Mouse (Mus musculus) kidney, embryonic 16.5 days (tissue): ENCODE measurements around the gene Mcmbp. TPM values are rescaled to one million over a fixed set of nuclear protein-coding genes. Genes with fewer than 3 reads are reported as not detected.

Experiments used
- ATAC-seq: fragments of 200-750 bp; cut with Nextera tagmentation; 2 replicates; pipeline ENCODE4 v1.8.0; 2017; ENCODE audit warnings: moderate TSS enrichment; ENCODE audit not compliant: low FRiP score, low TSS enrichment
- H3K27ac ChIP-seq: fragments of 300-500 bp; sonication (generic); 2 replicates; pipeline ENCODE4 v1.5.1; 2014; ENCODE audit warnings: low read length
- H3K27me3 ChIP-seq: fragments of 300-500 bp; sonication (generic); 2 replicates; pipeline ENCODE4 v1.6.1; 2014; ENCODE audit warnings: low read length, control low read depth, mixed read lengths; ENCODE audit not compliant: insufficient read depth
- H3K36me3 ChIP-seq: fragments of 300-500 bp; sonication (generic); 2 replicates; pipeline ENCODE4 v1.6.1; 2014; ENCODE audit warnings: low read length, control low read depth, mixed read lengths; ENCODE audit not compliant: insufficient read depth
- H3K4me1 ChIP-seq: fragments of 300-500 bp; sonication (generic); 2 replicates; pipeline ENCODE4 v1.6.1; 2014; ENCODE audit warnings: low read length, control low read depth, mixed read lengths; ENCODE audit not compliant: insufficient read depth
- H3K4me2 ChIP-seq: fragments of 300-500 bp; sonication (generic); replicated peaks from 2 replicates; pipeline ENCODE4 v1.6.1; 2014; ENCODE audit warnings: low read depth, low read length
- H3K4me3 ChIP-seq: fragments of 300-500 bp; sonication (generic); 2 replicates; pipeline ENCODE4 v1.5.1; 2014; ENCODE audit warnings: mild to moderate bottlenecking, low read length
- H3K9ac ChIP-seq: fragments of 300-500 bp; sonication (generic); replicated peaks from 2 replicates; pipeline ENCODE4 v1.6.1; 2014; ENCODE audit warnings: low read length
- H3K9me3 ChIP-seq: fragments of 300-500 bp; sonication (generic); 2 replicates; pipeline ENCODE4 v1.6.1; 2016; ENCODE audit warnings: low read length, control low read depth
- WGBS: fragments of 180-500 bp; shearing (Covaris S2); extraction: QIAGEN DNeasy Blood & Tissue Kit; methylation state at CpG from one replicate; pipeline ENCODE4 v1.1.7; 2014; 5-methylcytosine and 5-hydroxymethylcytosine counted together
- polyA plus RNA-seq: library from polyadenylated mRNA; unstranded; fragments of >200 nt; fragmentation: Nextera tagmentation; extraction: Ambion mirVana; gene quantifications from 2 replicates; pipeline ENCODE4 v1.2.1, GENCODE M21; 2015

The Mcmbp gene
- polyA plus RNA-seq, 1 experiment from 2014 or later, result 54.8 TPM

DNA sequence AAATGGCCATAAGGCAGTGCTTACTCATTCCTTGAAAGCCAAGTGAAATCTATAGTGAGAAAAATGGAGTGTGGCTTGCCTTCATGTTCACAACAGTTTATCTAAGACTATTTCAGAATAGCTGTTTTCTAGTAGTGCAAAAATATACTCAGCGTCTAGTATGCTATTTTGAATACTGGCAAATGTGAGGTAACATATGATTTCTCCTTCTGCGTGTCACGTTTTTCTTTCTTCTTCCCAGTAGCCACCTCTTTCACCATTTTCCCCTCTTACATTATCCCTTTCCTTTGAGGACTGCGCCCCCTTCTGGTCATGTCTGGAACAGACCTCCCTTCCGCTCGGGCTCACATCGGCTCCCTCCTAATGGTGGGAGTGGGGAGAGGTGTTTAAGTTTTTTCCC lies 50.2 kb downstream of the Mcmbp start:
- H3K4me2 ChIP-seq, result no peak overlapping the region
- H3K9ac ChIP-seq, result no peak overlapping the region
- peak; percentile 69; the same call in 1 of the 2 replicates for ATAC-seq
- no peaks in the 10 kb centered on the region for H3K4me1 ChIP-seq
- 21% methylated on average over 7 of the region's 7 CpGs for WGBS
- H3K27me3 ChIP-seq, result no peaks in the 10 kb centered on the region
- H3K36me3 ChIP-seq, result peaks cover 61% of the 10 kb centered on the region
- no peak overlapping the region for H3K4me3 ChIP-seq
- H3K9me3 ChIP-seq, result peaks cover 21% of the 10 kb centered on the region
- H3K27ac ChIP-seq, result no peak overlapping the region

DNA sequence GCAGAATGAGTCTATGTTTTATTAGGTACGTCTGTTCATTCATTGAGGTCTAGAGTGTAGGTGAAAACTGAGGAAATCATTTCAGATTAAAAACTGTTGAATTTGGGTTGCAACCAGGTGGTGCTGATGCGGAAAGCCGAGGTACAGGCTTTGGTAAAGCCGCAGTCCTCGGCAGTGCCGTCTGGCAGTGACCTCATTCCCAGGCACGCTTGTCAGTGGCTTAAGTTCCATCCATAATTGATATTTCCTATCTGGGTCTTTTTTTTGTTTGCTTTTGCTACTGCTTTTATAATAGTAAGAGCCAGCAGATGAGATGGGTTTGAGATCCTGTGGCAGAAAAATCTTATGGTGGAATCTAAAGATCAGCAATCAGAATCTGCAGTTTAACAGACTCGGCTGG lies 50.9 kb downstream of the Mcmbp start:
- no peaks in the 10 kb centered on the region for H3K4me1 ChIP-seq
- H3K4me3 ChIP-seq, result no peak overlapping the region
- no peak overlapping the region for H3K27ac ChIP-seq
- no peak overlapping the region for H3K4me2 ChIP-seq
- H3K27me3 ChIP-seq, result no peaks in the 10 kb centered on the region
- H3K36me3 ChIP-seq, result peaks cover 61% of the 10 kb centered on the region
- H3K9me3 ChIP-seq, result peaks cover 21% of the 10 kb centered on the region
- no peak overlapping the region for H3K9ac ChIP-seq
- WGBS, result 82% methylated on average over 8 of the region's 8 CpGs
- no peak for ATAC-seq

DNA sequence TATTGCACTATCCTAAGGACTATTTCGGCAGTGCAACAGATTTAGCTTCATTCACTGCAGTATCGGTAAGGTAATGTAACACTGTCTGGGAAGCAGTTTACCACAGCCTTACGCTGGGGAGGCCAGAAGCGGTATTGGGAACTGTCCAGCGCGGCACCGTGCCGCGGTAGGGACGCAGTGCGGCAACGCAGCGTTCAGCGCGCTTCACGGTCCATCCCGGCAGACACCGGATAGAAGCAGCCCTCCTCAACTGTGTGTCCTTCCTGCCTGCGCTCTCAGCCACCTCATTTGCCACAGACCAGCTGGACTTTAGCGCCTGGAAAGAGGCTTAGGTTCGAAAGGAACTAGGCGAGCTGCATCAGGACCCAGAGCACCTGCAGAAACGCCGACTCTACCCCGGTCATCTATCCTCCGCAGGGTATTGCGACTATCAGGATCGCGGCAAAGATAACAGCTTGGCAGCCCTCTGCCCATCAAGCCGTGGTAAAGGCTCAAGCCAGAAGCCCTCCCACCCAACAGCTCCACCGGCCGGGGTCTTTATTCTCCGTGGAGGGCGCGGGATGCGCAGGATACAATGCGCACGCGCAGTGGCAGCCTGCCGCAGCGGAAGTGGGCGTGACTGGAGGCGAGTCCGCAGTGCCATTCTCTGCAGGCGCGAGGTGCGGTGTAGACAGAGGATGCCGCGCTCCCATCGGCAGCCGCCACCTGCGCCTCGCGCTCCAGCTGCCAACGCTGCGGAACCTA lies 52.3 kb downstream of the Mcmbp start:
- Histone ChIP-seq H3K27me3 (no peaks in the 10 kb centered on the region), H3K36me3 (peaks cover 64% of the 10 kb centered on the region), H3K4me1 (no peaks in the 10 kb centered on the region), H3K4me3 (peak overlapping the region; percentile 47), H3K9me3 (peaks cover 21% of the 10 kb centered on the region), H3K4me2 (peak overlapping the region; percentile 58), H3K9ac (no peak overlapping the region), H3K27ac (no peak overlapping the region)
- WGBS, result 48% methylated on average over 54 of the region's 56 CpGs
- 0 out of 2 replicates have a peak, but pooled peaks have one; percentile 73 for ATAC-seq

DNA sequence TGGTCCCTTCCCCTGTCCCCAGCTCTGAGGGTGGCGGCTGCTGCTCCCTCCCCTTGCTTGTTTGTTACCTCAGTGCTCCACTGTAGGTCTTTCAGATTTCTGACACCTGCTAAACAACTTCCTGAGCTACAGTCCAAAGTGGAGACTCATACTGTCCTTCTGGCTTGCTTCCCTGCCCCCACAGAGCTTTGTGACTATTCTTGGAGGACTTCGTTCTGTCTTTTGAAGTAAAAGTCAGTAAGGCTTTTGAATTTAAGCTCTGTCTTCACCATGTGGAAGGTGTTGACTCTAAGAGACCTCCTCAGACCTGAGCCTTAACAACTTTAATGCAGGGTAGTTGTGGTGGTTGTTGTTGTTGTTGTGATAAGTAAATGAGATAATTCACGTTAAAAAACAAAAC lies 61.7 kb downstream of the Mcmbp start:
- H3K27ac ChIP-seq, result no peak overlapping the region
- no peak overlapping the region for H3K4me3 ChIP-seq
- H3K4me2 ChIP-seq, result no peak overlapping the region
- H3K4me1 ChIP-seq, result no peaks in the 10 kb centered on the region
- ATAC-seq, result no peak
- H3K9ac ChIP-seq, result no peak overlapping the region
- H3K36me3 ChIP-seq, result peaks cover 22% of the 10 kb centered on the region
- H3K9me3 ChIP-seq, result no peaks in the 10 kb centered on the region
- 74% methylated on average over 3 of the region's 3 CpGs for WGBS
- H3K27me3 ChIP-seq, result no peaks in the 10 kb centered on the region

DNA sequence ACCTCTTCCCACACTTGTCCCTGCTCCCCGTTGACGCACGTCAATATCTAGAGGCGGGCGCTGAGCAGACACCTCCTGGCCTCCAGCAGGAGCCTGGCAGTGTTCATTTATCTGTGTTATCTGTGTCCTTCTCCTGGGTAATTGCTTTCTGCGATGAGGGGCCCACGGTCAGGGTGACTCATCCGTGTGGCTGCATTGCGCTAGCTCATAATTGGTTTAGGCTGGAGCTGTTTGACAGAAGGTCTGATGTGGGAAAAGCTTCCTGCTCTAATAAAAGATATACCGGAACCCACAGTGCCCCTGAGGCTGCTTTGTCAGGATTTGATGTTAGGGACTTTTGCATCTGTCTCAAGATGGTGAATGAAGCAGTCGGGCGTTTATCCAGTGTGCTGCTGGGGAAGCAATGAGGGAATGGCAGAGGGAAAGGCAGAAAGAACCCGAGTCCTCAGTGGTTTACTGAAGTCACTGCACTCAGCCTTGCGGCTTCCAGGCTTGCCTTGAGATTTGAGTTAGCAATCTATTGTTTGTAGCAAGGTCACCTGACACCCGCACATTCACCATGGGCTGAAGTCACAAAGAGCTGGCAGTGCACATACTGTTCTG lies 67.8 kb downstream of the Mcmbp start:
- ATAC-seq, result 0 out of 2 replicates have a peak, but pooled peaks have one; percentile 23
- Histone ChIP-seq H3K9ac (no peak overlapping the region), H3K36me3 (peaks cover 23% of the 10 kb centered on the region), H3K27me3 (no peaks in the 10 kb centered on the region), H3K4me3 (no peak overlapping the region), H3K4me1 (peaks cover 6% of the 10 kb centered on the region; the same call in 1 of the 2 replicates), H3K9me3 (no peaks in the 10 kb centered on the region), H3K27ac (no peak overlapping the region), H3K4me2 (0 out of 2 replicates have a peak overlapping the region, but pooled peaks have one; percentile 14)
- WGBS, result 23% methylated on average over 15 of the region's 15 CpGs

DNA sequence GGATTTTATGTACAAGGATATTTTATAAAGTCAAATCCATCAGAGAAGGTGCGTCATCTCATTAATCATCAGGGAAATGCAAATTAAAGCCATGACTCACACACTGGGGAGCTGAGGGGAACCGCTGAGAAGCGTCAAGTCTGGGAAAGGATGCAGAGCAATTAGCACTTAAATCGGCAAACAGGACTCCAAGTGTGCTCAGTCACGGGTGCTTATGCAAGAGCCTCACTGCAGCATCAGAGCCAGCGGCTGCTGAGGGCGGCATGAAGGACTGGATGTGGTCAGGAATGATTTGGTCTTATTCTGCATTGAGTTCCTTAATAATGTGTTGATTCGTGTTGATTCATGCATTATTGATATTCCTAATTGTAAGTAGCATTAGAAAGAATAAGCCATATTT lies 68.3 kb downstream of the Mcmbp start:
- no peak overlapping the region for H3K4me2 ChIP-seq
- H3K27me3 ChIP-seq, result no peaks in the 10 kb centered on the region
- H3K9ac ChIP-seq, result no peak overlapping the region
- WGBS, result 31% methylated on average over 8 of the region's 8 CpGs
- peaks cover 22% of the 10 kb centered on the region for H3K36me3 ChIP-seq
- no peak overlapping the region for H3K4me3 ChIP-seq
- ATAC-seq, result no peak
- H3K27ac ChIP-seq, result no peak overlapping the region
- peaks cover 6% of the 10 kb centered on the region; the same call in 1 of the 2 replicates for H3K4me1 ChIP-seq
- H3K9me3 ChIP-seq, result no peaks in the 10 kb centered on the region

DNA sequence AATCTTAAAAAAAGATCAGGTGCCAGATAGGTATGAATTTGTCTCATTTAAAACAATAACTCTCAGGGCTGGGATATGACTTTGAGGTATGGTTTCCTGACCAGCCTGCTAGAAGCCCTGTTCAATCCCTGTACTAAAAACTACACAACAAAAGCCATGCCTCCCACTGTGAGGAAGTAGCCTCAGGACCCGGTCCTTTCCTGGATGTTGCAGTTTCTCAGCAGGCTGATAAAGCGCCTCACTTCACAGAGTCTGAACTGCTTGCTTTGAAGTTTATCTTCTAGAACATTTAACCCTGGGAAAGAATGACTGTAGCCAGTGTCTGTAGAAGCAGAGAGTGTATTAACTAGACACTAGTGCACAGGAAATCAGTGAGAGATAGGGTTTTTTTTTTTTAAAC lies 71.5 kb downstream of the Mcmbp start:
- Histone ChIP-seq H3K27ac (no peak overlapping the region), H3K27me3 (no peaks in the 10 kb centered on the region), H3K4me1 (peaks cover 6% of the 10 kb centered on the region; the same call in 1 of the 2 replicates), H3K9me3 (no peaks in the 10 kb centered on the region), H3K9ac (no peak overlapping the region), H3K4me2 (no peak overlapping the region), H3K4me3 (no peak overlapping the region), H3K36me3 (peaks cover 23% of the 10 kb centered on the region)
- no peak for ATAC-seq
- 53% methylated on average over 2 of the region's 2 CpGs for WGBS

DNA sequence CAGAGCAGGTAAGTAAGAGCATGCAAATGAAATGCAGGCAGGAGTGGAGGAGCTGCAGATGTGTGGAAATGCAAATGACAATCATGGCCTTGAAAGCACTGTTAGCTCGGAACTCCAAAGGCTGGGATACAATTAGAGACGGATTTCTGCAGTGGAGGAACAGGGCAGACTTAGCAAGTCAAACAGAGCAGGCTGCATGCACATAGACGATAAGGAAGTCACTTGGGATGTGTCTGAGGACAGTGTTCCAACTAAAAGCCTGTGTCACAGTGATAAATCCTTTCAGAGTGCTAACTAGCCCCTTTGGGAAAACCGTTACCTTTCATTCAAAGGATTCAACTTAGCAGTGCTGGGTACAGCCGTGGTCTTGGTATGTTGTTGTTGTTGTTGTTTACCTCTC lies 72.5 kb downstream of the Mcmbp start:
- no peak overlapping the region for H3K27ac ChIP-seq
- no peak overlapping the region for H3K4me3 ChIP-seq
- no peak for ATAC-seq
- H3K4me2 ChIP-seq, result no peak overlapping the region
- H3K9me3 ChIP-seq, result no peaks in the 10 kb centered on the region
- H3K27me3 ChIP-seq, result no peaks in the 10 kb centered on the region
- H3K9ac ChIP-seq, result no peak overlapping the region
- H3K36me3 ChIP-seq, result peaks cover 23% of the 10 kb centered on the region
- H3K4me1 ChIP-seq, result peaks cover 6% of the 10 kb centered on the region; the same call in 1 of the 2 replicates
- WGBS, result 69% methylated on average over 5 of the region's 5 CpGs

DNA sequence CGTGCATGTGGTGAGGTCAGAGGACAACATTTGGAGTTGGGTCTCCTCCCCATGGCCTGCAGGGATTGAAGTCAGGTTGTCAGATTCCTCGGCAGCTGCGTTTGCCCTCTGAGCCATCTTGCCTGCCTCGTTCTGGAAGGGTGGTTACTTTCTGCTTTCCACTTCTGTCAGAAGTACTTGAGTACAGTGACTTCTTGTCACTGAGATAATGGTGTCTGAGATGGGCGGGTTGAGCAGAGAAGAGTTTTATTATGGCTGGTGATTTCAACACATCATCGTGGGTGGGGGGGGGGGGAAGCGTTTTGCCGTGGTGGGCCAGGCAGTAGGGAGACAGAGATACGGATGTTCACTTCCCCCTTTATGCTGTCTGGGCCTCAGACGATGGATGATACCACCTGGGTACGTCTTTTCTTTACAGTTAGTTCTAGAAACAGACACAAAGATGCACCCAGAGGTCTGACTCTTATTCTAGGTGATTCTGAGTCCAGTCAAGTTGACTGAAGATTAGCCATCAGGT lies 75.4 kb downstream of the Mcmbp start:
- ATAC-seq, result no peak
- H3K4me3 ChIP-seq, result no peak overlapping the region
- no peaks in the 10 kb centered on the region for H3K4me1 ChIP-seq
- 90% methylated on average over 11 of the region's 11 CpGs for WGBS
- no peak overlapping the region for H3K27ac ChIP-seq
- H3K9ac ChIP-seq, result no peak overlapping the region
- no peak overlapping the region for H3K4me2 ChIP-seq
- peaks cover 26% of the 10 kb centered on the region for H3K36me3 ChIP-seq
- H3K9me3 ChIP-seq, result no peaks in the 10 kb centered on the region
- H3K27me3 ChIP-seq, result no peaks in the 10 kb centered on the region

DNA sequence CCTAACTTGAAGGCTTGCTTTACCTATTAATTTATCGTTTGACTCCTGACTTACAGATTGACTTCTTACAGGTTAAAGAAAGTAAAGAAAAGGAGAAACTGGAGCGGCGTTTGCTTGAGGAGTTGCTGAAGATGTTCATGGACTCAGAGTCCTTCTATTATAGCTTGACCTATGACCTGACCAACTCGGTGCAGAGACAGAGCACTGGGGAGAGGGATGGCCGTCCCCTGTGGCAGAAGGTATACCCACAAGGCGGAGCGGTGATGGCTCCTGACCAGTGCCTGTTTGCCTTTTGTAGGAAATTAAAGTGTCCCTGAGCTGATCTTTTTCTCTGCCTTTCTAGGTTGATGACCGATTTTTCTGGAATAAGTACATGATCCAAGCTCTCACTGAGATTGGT lies 76.4 kb downstream of the Mcmbp start:
- WGBS, result 88% methylated on average over 8 of the region's 8 CpGs
- Histone ChIP-seq H3K36me3 (peaks cover 29% of the 10 kb centered on the region), H3K27me3 (no peaks in the 10 kb centered on the region), H3K4me3 (no peak overlapping the region), H3K4me1 (no peaks in the 10 kb centered on the region), H3K9me3 (no peaks in the 10 kb centered on the region), H3K4me2 (no peak overlapping the region), H3K9ac (no peak overlapping the region), H3K27ac (no peak overlapping the region)
- no peak for ATAC-seq
